Mouse (Mus musculus): ENCODE data around the gene Oas1c.

- TF ChIP-seq POLR2A (IDR thresholded peaks at IDR 0.05; ENCODE audit: borderline replicate concordance, extremely low read depth, low read depth, low read length) (no peak), CTCF (IDR thresholded peaks at IDR 0.05; ENCODE audit: insufficient read depth, low read length) (no peak)
Measured at GRCm38 (mm10) chr5:120769396-120769795, 42.9 kb downstream of the Oas1c start.

All from lung, adult 2 months (tissue).